Mouse (Mus musculus) frontal cortex, postnatal 14 days (tissue): ENCODE measurements around the gene Pcnx3.

ENCODE experiments used
- DNase-seq, 2 experiments: peaks; one replicate each; pipeline ENCODE4 v3.0.0; 2022; ENCODE audit warnings: low spot score in 2 of 2

Pcnx3 gene

DNA sequence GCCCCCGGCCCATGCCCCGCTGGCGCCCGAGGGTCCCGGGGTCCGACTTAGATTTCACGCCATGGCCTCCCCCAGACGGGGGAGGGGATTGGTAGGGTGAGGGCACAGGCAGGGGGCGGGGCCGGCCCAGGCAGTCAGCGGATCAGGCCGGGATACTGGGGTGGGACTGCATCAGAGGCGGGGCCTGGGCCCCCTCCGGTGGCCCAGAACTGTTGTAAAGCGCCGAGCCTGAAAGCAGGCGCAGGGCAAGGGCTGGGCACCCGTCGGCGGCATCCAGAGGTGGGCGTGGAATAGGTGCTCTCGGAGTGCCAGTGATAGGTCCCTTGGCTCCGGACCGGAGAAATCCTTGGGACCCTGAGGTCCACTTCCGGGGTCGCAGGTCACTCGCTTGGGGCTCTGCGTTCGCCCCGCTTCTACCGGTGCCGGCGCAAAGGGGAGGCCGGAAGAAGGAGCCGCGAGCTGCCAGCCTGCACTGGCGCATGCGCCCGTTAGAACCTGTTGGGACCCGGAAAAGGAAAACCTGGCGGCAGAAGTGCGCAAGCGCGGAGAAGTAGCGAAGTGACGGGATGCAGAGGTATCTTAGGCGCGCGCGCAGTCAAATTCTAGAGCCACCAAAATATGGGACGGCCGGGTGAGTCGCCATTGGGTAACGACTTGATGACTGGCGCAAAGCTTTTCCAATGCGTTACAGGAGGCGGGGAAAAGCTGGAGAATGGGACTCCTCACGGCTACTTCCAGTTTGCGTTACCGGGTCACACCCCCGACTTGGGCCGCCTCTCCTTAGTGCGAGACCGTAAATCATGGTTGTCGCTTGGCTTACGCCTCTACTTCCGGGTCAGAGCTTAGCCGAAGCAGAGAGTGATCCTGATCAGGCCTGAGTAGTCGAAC lies at the start of gene Pcnx3, which contains the start of gene Map3k11:
TSS of gene Pcnx3 (minus strand) at position 709 of the 888 bp plus-strand sequence.
TSS of gene Map3k11 (plus strand) at position 543 of the 888 bp plus-strand sequence.
- DNase-seq: peak; percentile 97

DNA sequence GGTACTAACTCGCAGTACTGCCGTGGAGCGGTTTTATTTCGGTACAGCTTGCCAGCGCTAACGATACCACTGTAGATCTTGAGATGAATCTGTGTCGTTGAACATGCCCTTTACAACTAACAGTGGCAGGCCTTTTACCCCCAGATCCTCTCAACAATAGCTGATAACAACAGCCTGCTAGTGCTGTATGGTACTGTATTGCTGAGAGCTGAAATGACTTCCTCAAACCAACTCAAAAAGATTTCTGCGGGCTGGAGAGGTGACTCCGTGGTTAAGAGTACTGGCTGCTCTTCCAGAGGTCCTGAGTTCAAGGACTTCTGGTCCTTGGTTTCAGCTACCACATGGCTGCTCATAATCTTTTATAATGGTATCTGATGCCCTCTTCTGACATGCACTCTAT lies 45.6 kb upstream of the Pcnx3 start:
- DNase-seq: no peak

DNA sequence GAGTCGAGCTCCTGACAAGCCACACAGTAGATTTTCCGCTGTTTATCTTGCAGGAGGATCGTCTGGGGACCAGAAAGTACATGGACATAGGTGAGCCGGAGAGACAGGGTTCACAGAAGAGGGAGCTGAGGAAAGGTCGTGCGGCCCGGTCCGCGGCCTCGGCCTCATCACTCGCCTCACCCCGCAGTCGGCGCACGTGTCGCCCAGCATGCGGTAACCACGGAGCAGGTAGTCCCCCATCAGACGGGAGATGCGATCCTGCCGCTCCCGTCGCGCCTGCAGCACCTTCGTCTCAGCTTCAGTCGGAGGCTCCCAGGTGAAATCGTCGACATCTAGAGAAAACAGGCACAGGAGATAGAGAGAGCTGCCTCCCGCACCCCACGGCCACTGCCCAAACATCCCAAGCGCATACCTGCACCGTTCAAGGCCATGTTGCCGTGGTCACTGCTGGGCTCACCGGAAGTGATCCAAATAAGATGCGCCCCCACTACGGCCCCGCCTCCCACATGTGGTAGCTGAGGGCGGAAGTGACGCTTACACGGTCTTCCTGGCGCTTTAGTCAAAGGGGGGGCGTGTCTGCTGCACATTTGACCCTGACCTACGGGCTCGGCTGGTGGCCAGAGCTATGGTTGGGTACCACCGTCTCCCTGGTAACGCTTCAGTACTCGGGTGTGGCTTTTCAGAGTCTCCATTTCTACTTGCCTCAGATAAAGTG lies 42.7 kb upstream of the Pcnx3 start:
- DNase-seq: peak; percentile 87 to 90

DNA sequence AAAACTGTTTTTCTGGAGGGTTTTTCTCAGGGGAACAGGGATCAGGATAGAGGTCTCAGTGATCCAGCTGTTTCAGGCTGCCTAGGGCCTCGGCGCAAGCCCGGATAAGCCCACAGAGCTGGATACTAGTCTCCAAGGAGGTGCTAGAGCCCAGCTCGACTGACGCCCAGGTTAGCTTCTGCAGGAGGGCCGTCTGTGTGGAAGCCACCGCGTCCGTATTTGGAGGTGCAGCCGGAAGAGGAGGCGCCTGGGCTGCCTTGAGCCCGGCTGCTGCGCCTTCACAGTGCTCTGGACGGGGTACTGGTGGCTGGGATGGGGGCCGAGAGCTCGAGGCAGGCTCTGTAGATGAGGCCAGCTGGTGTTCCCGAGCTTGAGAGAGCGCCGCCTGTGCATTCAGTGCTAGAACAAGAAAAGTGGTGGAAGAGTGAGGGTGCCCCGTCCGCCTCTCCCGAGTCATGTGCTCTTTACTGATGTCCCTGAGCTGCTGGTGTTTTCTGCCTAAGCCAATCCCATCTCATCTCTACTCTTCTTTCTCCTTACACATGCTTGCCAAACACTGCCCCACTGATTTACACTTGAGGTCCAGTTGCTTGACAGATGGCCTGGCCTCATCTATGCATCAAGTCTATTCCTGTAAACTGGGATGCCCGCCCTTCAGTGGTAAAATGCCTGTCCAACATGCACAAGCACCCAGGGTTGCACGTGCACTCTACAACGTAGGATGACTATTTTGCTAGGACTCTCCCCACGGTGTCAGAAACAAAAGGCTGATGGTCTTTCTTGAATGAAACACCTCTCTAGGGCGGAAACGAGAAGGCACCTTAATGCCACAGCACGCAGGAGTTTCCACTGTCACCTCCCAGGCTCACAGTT lies 41.8 kb upstream of the Pcnx3 start:
- DNase-seq: no peak

DNA sequence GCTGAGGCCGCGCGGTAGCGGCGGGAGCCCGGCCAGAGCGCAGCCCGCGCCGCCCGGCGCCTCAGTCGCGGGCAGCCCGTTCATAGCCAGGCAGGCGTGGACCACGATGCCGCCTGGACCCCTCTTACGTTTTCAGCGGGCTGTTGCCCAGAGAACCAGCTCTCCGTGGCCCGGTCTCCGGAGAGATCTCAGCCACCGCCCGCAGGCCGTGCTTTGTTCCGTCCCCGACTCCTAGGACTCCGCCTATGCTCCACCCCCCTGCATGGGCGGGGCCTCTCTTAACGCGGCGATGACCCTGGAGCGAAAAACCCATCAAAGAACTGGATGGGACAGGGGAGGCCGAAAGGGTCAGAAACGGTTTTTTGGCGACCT lies 40.7 kb upstream of the Pcnx3 start, which contains the start of gene Fam89b:
TSS of gene Fam89b (minus strand) at position 210 of the 372 bp plus-strand sequence.
- peak; percentile 69 to 82 for DNase-seq

DNA sequence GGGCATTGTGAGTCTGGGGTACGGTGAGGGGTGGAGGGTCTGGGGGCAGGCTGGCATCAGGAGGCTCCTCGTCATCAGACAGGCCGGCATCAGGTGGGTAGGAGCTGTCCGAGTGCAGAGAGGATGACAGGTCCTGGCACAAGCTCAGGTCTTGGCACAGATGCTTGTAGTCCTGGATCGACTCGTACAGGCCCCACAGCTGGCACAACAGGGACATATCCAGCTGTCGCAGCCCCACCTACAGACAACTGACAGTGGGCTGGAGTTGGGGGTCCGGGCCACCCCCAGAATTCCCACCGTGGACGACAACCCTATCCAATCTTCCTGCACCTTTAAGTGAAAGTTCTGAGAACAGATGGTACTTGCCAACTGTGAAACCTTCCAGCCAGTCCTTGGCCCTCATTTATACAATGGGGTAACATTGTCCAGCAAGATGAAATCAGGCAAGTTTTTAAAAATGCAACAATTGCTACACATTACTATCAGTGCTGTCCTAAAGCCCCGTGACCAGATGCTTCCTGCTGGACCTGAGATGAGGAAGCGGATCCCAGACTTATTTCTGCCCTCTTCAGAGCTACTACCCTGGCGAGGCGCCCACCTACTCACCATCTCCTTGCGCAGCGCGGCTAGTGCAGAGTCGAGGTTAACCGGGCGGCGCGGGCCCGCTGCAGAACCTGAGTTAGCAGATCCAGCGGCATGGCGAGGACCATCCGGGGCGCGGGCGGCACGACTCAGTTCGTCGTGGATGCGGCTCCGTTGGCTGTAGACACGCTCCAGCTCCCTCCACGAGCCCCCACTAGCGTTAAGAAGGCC lies 40.1 kb upstream of the Pcnx3 start:
- peak in 1 of 2 experiments; percentile 61 for DNase-seq

DNA sequence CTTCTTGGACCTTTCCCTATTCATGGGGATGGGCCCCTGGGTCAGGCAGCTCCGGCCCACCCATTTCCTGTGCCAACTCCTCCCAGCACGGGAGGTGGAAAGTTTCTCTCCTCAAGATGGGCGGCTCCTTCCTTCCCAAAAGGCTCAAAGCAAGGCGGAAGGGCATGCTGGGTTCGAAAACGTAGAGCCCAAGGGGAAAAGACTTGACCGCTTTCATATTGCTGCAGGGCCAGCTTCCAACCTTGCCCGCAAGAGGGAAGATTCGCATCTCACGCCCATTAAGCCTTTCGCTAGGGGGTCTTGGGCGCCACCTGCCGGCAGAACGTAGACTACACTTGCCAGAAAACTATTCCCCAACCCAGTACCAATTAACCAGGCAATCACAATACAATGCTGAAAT lies 39.0 kb upstream of the Pcnx3 start:
- DNase-seq: peak in 1 of 2 experiments; percentile 86

DNA sequence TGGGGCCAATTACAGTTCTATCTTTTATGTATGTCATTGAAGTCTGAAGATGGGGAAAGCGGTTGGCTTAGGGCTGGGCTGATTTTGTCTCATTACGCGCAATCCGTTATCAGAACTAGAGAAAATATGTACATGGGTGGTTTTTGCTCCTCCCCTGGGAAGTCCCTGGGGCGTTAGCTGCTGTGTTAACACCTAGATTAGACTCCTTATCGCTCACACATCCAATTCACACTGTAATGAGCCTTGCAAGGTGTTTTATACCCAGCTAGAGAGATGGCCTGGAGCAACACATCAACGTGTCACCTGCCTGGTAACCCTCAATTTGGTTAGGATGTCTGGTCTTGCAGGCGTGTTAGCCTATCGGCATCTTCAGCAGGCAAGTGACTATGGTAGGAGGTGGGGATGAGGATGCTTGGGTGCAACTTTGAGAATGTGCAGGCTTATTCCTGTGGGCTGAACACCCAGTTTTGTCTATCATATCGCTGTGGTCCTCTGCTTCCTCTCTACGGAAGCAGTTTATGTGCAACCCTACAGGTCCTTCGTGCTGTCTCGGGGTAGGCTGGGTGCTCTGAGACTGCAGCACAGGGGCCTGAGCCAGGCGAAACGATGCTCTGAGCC lies 38.4 kb upstream of the Pcnx3 start:
- DNase-seq: no peak

DNA sequence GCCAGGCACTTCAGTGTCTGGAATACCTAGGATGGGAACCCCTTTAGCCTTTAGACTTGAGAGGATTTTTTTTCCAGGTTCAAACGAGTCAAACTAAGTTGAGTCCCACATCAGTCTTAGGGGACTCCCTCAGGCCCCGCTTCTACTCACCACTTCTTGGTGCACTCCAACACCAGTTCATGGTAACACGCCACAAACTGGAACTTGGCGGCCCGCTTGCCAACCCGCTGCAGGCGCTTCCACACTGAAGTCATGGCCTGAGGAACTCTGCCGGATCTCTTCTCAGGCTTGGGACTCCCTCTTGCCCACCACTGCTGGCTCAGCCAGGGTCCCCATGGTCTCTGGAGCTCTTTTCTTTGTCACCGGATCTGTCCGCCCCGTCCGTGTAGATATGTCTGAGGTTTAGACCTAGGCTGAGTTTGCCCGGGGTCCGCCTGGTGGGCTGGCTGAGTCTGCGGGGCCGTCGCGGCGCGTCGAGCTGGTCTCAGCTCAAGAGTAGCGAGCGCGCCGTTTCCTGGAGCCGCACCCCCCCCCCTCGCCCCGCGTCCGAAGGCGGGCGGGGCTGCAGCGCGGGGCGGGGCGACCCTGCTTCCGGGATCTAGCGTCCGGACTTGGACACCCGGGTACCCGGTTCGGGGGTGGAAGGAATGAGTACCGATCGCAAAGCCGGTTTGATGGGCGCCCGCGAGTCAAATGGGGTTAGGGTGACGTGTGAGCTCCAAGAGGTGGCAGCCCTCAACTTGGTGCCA lies 37.2 kb upstream of the Pcnx3 start, which contains the start of gene Ehbp1l1:
TSS of gene Ehbp1l1 (minus strand) at position 551 of the 749 bp plus-strand sequence.
- DNase-seq: no peak

DNA sequence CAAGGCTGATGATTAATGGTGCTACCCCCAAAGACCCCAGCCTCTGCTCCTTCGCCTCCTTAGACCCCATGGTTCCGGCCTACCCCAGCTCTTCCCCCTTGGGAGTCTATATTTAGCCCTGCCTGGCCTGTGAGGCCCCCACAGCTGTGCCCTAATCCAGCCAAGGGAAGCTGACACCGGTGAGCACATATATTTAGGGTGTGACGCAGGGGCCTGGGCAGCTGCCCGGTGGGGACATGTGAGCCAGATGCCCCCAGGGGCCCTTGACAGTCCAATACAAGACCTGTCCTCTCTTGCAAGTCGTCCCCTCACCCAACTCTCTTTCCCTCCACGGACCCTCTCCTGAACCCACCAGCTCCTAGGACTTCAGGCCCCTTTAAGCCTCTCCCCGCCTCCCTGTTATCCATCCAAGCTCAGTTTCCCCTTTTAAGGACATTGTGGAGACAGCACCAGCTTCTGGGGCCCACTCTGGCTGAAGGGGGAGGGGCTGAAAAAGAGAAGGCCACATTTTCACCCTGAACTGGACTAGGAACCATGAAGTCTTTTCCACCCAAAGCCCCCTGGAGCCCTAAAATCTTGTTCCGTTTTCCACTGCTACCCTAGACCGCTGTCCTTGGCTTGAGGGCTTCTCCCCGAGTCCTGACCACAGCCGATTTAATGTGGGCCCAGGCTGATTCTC lies 36.5 kb upstream of the Pcnx3 start:
- DNase-seq: no peak

DNA sequence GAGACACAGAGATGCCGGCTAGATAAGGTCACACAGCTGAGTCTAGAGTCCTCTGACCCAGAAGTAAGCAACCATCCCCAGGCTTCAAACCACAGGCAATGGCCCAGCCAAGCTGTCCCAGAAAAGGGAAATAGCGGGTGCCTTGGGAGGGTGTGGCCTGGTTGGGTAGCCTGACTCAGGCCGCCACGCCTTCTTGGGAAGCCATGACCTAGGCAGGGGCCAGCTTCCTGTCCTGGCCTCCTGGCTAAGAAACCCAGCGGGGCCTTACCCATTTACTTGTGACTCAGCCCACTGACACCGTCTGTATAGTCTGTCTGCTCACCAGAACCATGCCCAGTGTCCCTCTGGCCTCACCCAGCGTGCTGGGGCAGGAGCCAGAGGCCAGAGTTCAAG lies 35.8 kb upstream of the Pcnx3 start:
- no peak for DNase-seq

DNA sequence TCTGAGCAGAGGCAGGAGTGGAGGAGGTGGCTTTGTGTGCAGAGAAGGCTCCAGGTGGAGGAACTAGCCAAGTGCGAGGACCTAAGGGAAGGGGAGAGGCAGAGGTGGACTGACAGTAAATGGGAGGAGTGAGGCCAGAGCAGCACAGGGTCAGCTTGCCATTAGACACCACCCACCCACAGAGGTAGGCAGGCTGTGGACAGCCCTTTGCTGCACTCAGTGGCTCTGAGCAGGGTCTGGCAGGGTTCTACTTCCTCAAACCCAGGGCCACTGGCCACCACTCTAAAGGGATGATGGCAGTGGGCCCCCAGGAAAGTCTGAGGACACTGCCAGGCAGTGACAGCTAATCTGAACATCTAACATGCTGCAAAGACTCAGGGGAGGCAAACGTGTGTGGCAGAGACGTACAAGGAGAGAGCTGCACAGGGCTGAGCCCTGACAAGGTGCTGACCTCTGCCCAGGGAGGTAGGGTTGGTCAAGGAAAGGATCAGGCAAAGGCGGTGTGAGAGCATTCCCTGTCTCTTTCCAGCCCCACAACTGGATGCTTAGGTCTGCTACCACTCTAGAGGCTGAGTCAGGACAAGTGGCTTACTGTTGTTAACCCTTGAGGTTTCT lies 35.3 kb upstream of the Pcnx3 start:
- no peak for DNase-seq

DNA sequence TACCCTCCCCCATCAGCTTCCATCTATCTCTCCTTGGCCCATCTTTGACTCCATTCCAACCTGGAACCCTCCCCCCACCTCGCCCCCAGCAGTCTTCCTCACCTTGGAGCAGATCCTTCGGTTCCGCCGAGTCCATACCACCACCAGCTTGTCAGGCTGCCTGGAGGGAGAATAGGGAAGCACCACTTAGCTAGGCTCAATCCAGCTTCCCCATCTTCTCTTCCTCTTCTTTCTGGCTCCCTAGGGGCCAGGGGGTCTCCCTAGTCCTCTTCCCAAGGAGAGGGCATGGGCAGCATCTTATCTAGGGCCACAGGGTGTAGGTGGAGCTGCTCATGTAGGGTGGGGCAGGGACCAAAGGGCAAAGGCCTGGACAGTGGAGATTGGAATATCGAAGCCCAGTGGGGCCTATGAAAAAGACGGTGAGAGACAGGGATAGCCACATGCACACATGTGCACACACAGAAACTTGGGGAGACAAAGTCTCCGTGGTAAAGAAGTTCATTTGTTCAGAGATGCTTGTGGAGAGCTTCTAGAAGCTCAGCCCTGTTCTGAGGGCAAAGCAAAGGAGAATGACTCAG lies 34.2 kb upstream of the Pcnx3 start:
- no peak for DNase-seq

DNA sequence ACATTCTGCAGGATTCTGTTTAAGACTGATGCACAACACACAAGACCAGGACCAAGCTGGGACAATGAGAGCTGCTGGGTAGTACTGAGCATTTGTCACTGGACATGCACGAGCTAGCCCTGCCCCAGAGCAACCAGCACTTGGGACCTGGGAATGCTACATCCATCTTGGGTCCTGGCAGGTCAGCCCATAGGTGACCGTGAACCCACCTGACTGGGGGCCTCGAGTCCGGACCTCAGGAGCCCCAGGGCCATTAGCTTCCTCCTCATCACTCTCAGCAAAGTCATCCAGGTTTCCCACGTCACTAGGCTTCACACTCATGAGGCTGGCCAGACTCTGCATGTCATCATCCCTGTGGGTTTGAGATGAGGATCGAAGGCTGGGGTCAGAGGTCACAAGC lies 32.5 kb upstream of the Pcnx3 start:
- no peak for DNase-seq

DNA sequence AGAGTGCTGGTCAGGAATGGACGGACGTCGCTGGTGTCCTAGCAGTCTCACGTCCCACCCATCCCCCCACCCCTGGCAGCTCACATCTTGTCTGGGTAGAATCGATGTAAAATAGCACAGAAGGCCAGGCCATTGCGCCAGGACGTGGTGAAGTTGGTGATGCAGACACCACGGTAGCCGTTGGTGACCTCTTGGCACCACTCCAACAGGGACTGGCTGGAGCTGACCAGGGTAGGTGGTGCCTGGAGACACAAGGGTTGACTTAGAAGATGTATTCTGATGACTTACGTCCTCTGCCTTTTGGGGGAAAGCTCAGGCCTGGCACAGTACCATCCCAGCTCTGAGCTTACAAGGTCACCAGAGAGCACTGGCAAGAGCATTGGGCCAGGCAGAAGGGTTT lies 28.2 kb upstream of the Pcnx3 start:
- no peak for DNase-seq

DNA sequence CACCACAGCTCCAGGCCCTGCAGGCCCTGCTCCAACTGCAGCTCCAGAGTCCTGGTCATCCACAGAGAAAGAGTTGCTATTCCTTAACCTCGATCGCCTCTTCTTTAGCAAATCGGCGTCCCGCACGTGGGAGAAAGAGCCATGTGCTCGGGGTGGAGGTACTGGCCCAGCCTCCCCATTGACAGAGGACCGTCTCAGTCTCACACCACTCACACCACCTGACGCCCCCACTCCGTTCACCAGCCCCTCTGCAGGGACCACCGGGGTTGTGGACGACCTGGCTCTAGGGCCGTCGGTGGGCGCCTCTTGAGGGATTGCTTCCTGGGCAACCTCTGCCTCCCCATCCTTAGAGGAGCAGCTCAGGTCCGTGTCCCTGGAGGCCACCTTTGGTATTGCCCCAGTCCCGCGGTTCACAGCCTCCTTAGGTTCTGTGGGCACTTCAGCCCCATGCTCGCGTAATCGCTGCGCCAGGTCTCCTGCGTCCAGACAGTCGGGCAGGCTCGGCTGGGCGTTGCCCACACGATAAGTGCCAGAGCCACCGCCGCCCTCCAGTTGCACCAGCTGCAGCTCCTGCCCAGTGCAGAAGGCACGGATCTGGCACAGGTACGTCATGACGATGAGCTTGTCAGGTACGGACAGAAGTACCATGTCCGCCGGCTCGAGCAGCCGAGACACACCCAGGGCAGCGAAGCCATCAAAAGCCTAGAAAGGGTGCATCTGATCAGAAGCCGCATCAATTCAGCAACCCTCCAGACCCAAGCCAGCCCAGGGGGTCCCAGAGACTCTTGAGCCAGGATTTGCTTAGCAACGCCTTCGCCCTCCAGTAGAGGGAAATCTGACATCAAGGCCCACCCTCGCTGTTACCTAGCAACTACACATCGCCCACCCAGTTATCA lies 27.3 kb upstream of the Pcnx3 start:
- DNase-seq: no peak

DNA sequence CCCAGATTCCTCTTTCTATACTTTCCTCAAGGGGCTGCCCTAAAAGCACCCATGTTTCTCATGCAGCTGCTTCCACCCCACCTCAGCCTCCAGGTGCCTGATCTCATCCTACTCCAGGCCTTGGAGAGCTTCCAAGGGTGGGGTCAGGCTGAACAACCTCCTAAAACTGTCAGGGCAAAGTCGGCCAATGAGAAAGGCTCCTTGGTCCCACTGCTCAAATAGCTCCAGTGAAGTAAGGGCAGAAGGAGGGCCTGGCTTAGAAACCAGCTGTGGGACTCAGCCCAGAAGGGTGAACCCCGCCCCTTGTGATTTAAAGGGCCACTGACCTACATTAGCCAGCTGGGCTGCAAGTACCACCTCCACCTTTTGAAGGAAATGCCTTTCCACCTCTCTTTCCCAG lies 25.0 kb upstream of the Pcnx3 start:
- no peak for DNase-seq
